Mouse (Mus musculus) E14TG2a.4 (cell line): ENCODE results near the gene Thbd.

ENCODE experiments used
- CTCF ChIP-seq: conservative IDR thresholded peaks from 2 replicates; pipeline ENCODE4 v1.5.1; 2014; ENCODE audit warnings: low read length
- NANOG ChIP-seq: IDR thresholded peaks from 2 replicates; pipeline ENCODE4 v1.6.1; 2014; ENCODE audit warnings: borderline replicate concordance, low read length, mixed read lengths
- POU5F1 ChIP-seq: IDR thresholded peaks from 2 replicates; pipeline ENCODE4 v1.6.1; 2014; ENCODE audit warnings: low read length, borderline replicate concordance

GRCm38 (mm10) chr2:148430941-148431340, 23.0 kb upstream of the Thbd start:
- TF ChIP-seq CTCF (no peak), POU5F1 (no peak), NANOG (no peak)
